Mouse (Mus musculus) limb, embryonic 11.5 days (tissue): Measurements from ENCODE around the gene Elmsan1. TPM values are rescaled to one million over a fixed set of nuclear protein-coding genes. Genes with fewer than 3 reads are reported as not detected.

Source experiments
- ATAC-seq: fragments of 200-750 bp; cut with Nextera tagmentation; 2 replicates; pipeline ENCODE4 v1.8.0; 2017; ENCODE audit warnings: low read depth; ENCODE audit not compliant: insufficient number of reproducible peaks, low FRiP score, low TSS enrichment
- DNase-seq: peaks from one replicate; pipeline ENCODE4 v3.0.0-alpha.2; 2015; ENCODE audit warnings: low spot score
- H3K27ac ChIP-seq: fragments of 300-500 bp; sonication (generic); replicated peaks from 2 replicates; pipeline ENCODE4 v1.5.1; 2014; ENCODE audit warnings: low read depth, mild to moderate bottlenecking, low read length
- H3K27me3 ChIP-seq: fragments of 300-500 bp; sonication (generic); 2 replicates; pipeline ENCODE4 v1.6.1; 2014; ENCODE audit warnings: mild to moderate bottlenecking, low read length, mixed read lengths; ENCODE audit not compliant: control insufficient read depth, insufficient read depth
- H3K36me3 ChIP-seq: fragments of 300-500 bp; sonication (generic); 2 replicates; pipeline ENCODE4 v1.6.1; 2014; ENCODE audit warnings: mild to moderate bottlenecking, low read length, moderate library complexity, mixed read lengths; ENCODE audit not compliant: control insufficient read depth, insufficient read depth
- H3K4me1 ChIP-seq: fragments of 300-500 bp; sonication (generic); 2 replicates; pipeline ENCODE4 v1.6.1; 2014; ENCODE audit warnings: low read length, mixed read lengths; ENCODE audit not compliant: control insufficient read depth, insufficient read depth
- H3K4me2 ChIP-seq: fragments of 300-500 bp; sonication (generic); 2 replicates; pipeline ENCODE4 v1.6.1; 2014; ENCODE audit warnings: low read depth, mild to moderate bottlenecking, moderate library complexity; ENCODE audit not compliant: severe bottlenecking
- H3K4me3 ChIP-seq: fragments of 300-500 bp; sonication (generic); 2 replicates; pipeline ENCODE4 v1.5.1; 2014; ENCODE audit warnings: low read depth, low read length
- H3K9ac ChIP-seq: fragments of 300-500 bp; sonication (generic); 2 replicates; pipeline ENCODE4 v1.6.1; 2014; ENCODE audit warnings: mild to moderate bottlenecking, low read length
- H3K9me3 ChIP-seq: fragments of 300-500 bp; sonication (generic); 2 replicates; pipeline ENCODE4 v1.6.1; 2016; ENCODE audit warnings: low read length; ENCODE audit not compliant: control insufficient read depth
- WGBS: fragments of 180-500 bp; shearing (Covaris S2); extraction: QIAGEN DNeasy Blood & Tissue Kit; methylation state at CpG from one replicate; pipeline ENCODE4 v1.1.7; 2014; 5-methylcytosine and 5-hydroxymethylcytosine counted together
- polyA plus RNA-seq: library from polyadenylated mRNA; unstranded; fragments of >200 nt; fragmentation: Nextera tagmentation; extraction: Ambion mirVana; gene quantifications from 2 replicates; pipeline ENCODE4 v1.2.1, GENCODE M21; 2014

Gene Elmsan1
- polyA plus RNA-seq, 1 experiment from 2014 or later, result 6.1 TPM

DNA sequence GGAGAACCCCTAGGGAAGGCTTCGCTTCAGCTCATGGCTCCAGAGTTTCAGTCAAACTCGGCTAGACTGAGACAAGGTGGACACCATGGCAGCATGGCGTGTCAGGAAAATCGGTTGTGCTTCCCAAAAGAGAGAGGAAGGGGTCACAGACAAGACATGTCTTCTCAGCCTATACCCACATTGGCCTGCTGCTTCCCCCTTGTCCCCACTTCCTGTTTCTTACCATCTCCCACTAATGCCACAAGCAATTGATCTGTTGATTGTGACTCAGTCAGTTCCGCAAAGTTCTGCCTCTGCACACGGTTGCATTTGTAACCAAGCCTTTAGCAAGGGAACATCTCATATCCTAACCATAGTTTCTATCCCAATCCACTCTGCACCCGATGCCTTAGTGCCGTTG, 88.8 kb downstream of the Elmsan1 start:
- no peak for DNase-seq
- Histone ChIP-seq H3K36me3 (peaks cover 2% of the 10 kb centered on the region; the same call in 1 of the 2 replicates), H3K4me3 (no peak overlapping the region), H3K4me2 (no peak overlapping the region), H3K9ac (no peak overlapping the region), H3K4me1 (no peaks in the 10 kb centered on the region), H3K27ac (no peak overlapping the region), H3K27me3 (no peaks in the 10 kb centered on the region), H3K9me3 (no peaks in the 10 kb centered on the region)
- ATAC-seq, result no peak
- WGBS, result 93% methylated on average over 8 of the region's 8 CpGs

DNA sequence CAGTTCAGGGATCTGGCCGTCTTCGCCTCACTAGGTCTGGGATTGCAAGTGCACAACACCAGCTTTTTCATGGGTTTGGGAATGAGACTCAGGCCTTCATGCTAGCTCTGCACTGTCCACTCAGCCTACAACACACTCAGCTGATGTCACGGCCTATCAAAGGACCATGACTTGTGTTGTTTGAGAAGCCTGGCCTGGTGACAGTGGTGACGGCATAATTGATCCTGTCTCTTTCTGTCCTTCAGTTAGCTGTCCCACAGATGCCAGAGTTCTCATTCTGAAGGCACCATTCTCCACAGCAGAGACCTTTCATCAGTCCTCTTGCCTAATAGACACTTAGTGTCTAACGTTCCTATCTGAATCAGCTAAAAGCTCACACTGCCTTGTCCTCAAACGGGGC, 90.1 kb downstream of the Elmsan1 start:
- Histone ChIP-seq H3K27ac (no peak overlapping the region), H3K36me3 (peaks cover 2% of the 10 kb centered on the region; the same call in 1 of the 2 replicates), H3K4me2 (no peak overlapping the region), H3K4me3 (no peak overlapping the region), H3K27me3 (no peaks in the 10 kb centered on the region), H3K4me1 (no peaks in the 10 kb centered on the region), H3K9ac (no peak overlapping the region), H3K9me3 (no peaks in the 10 kb centered on the region)
- 87% methylated on average over 6 of the region's 6 CpGs for WGBS
- ATAC-seq, result no peak
- no peak for DNase-seq

DNA sequence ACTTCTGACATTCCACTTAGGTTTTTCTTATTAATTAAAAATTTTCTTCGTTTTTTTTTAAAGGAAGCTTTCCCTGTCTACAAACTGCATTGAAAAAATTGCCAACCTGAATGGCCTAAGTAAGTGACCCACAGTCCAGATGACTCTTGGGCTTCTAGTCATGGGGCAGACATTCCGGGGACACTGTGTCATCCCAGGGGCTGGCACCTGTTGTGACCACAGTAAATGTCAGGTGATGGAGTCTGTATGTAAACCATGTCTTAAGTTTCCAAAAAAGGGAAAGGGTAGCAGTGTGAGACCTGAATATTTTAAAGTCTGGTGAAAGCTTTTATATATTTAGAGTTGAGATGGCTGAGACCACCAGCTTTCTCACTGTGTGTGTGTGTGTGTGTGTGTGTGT, 91.8 kb downstream of the Elmsan1 start:
- ATAC-seq (no peak), DNase-seq (no peak)
- H3K9ac ChIP-seq, result no peak overlapping the region
- 82% methylated on average over 2 of the region's 2 CpGs for WGBS
- H3K27ac ChIP-seq, result no peak overlapping the region
- H3K27me3 ChIP-seq, result no peaks in the 10 kb centered on the region
- no peak overlapping the region for H3K4me3 ChIP-seq
- H3K4me2 ChIP-seq, result no peak overlapping the region
- no peaks in the 10 kb centered on the region for H3K4me1 ChIP-seq
- H3K36me3 ChIP-seq, result peaks cover 2% of the 10 kb centered on the region; the same call in 1 of the 2 replicates
- no peaks in the 10 kb centered on the region for H3K9me3 ChIP-seq

DNA sequence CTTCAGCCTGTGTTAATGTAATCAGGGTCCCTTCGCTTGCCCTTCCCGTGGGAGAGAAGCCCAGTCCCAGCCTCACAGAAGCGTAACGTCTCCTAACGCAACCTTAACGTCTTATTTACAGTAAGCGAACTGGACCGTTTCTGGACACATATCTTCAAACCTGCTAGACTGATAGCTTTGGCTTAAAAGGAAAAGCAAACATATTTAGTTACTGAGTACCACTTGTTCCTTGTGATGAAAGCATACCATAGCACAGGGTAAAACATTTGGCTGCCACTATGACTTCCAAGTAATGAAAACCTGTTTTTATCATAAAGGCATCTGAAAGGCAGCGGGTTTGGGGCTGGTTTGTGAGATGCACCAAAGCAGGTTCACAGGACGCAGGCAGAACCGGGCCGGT, 92.8 kb downstream of the Elmsan1 start:
- WGBS, result 83% methylated on average over 12 of the region's 12 CpGs
- H3K27ac ChIP-seq, result no peak overlapping the region
- H3K4me2 ChIP-seq, result no peak overlapping the region
- no peaks in the 10 kb centered on the region for H3K4me1 ChIP-seq
- no peaks in the 10 kb centered on the region for H3K27me3 ChIP-seq
- DNase-seq (no peak), ATAC-seq (no peak)
- H3K9ac ChIP-seq, result no peak overlapping the region
- H3K9me3 ChIP-seq, result no peaks in the 10 kb centered on the region
- no peaks in the 10 kb centered on the region for H3K36me3 ChIP-seq
- no peak overlapping the region for H3K4me3 ChIP-seq

DNA sequence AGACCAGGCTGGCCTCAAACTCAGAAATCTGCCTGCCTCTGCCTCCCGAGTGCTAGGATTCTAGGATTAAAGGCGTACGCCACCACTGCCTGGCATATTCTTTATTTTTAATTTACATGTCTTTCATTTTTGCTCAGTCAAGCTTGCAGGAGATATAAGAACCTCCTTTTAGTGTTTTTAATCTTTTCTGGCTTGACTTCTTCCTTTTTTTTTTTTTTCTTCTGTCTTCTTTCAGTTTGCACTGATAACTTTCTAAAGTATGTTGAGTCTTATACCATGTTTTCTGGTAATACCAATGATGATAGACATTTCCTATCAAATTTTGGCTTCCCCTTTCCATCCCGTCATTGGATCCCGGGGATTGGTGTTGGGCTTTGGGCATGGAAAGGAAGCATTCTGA, 99.1 kb downstream of the Elmsan1 start:
- Histone ChIP-seq H3K9me3 (no peaks in the 10 kb centered on the region), H3K36me3 (no peaks in the 10 kb centered on the region), H3K4me3 (no peak overlapping the region), H3K27ac (no peak overlapping the region), H3K4me2 (no peak overlapping the region), H3K27me3 (no peaks in the 10 kb centered on the region), H3K9ac (no peak overlapping the region), H3K4me1 (0 out of 2 replicates have a peak, but pooled peaks cover 3% of the 10 kb centered on the region)
- WGBS, result 96% methylated on average over 5 of the region's 5 CpGs
- DNase-seq (no peak), ATAC-seq (no peak)

DNA sequence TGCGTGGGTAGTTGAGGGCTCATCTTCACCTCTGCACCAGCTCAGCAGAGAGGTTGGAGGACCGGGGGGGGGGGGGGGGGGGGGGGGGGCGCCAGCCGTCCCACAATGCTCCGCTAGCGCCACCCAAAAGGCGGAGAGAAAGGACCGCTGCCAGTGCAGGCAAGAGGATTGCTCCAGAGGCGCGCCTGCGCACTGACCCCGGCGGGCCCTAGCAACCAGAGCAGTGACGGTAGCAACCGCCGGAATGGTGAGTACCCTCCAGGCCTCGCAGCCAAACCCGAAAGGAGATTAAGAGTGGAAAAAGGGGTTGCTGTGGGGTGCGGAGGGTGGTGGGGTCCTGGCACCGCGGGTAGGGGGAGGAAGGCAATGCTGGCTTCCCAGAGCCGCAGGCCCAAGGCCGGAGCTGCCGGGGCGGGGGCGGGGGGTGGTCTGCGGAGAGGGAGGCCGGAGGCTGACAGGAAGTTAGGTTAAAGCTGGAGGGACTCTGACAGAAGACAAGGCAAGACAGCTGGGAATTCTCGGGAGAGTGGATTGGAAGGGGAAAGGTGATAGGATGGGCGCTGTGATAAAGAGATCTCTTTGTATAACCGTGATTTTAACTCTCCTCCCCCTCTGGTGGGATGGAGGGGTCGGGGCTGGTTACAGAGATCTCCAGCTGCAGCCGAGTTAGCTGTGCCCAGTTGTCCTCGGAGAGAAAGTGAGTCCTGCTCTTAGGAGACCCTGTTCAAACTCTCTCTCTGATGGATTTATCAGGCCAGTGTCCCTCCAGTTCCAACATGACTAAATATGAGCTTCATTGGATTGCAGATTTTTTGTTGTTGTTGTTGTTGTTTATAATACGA, 104.3 kb downstream of the Elmsan1 start, which contains the start of gene Dnal1:
TSS of gene Dnal1 (plus strand) at position 214 of the 842 bp plus-strand sequence.
- no peaks in the 10 kb centered on the region for H3K9me3 ChIP-seq
- no peaks in the 10 kb centered on the region for H3K27me3 ChIP-seq
- 0 out of 2 replicates have a peak, but pooled peaks cover 3% of the 10 kb centered on the region for H3K4me1 ChIP-seq
- H3K4me2 ChIP-seq, result peak within 1 kb of the TSS; percentile 65
- H3K4me3 ChIP-seq, result peak within 1 kb of the TSS; percentile 81
- 3% methylated on average over 30 of the region's 35 CpGs for WGBS
- ATAC-seq (peak; percentile 92), DNase-seq (peak; percentile 94)
- no peaks in the 10 kb centered on the region for H3K36me3 ChIP-seq
- peak within 1 kb of the TSS; percentile 68 for H3K9ac ChIP-seq
- H3K27ac ChIP-seq, result no peak within 1 kb of the TSS

DNA sequence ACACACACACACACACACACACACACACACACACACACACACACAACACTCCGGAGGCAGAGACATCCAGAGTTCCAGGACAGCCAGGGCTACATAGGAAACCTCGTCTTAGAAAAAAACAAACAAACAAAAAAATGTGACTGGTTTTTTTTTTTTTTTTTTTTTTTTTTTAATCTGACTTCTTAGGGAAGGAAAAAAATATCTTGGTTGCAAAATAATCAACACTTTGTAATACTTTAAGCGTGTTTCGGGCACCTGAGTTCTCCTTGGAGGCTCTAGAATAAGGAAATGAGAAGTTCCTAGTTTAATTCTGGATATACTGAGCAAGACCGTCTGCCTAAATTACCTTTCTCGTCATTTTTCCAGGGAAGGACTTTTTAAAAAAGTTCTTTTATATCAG, 105.0 kb downstream of the Elmsan1 start:
- no peak for ATAC-seq
- DNase-seq, result no peak
- Histone ChIP-seq H3K9ac (no peak overlapping the region), H3K4me1 (0 out of 2 replicates have a peak, but pooled peaks cover 3% of the 10 kb centered on the region), H3K36me3 (no peaks in the 10 kb centered on the region), H3K4me2 (no peak overlapping the region), H3K9me3 (no peaks in the 10 kb centered on the region), H3K27ac (no peak overlapping the region), H3K27me3 (no peaks in the 10 kb centered on the region), H3K4me3 (no peak overlapping the region)
- WGBS, result 52% methylated on average over 6 of the region's 6 CpGs

DNA sequence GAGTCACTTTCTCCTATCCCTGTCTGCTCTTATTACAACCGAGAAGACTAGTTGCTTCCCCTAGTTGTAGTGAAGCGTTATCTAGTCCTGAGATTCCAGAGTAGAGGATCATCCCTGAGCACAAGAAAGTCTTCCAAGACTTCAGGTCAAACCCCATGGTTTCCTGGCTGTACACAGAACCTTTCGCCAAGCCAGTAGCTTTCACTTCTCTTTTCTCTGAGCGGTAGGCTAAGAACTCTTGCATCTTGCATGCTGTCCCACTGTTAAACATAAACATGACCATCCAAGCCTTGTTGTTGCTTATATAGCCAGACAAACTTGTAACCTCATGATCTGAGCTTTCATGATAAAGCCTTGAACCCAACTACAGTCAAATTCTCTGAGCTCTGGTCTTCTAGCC, 107.9 kb downstream of the Elmsan1 start:
- Histone ChIP-seq H3K9me3 (no peaks in the 10 kb centered on the region), H3K27me3 (no peaks in the 10 kb centered on the region), H3K4me2 (no peak overlapping the region), H3K4me3 (no peak overlapping the region), H3K4me1 (0 out of 2 replicates have a peak, but pooled peaks cover 3% of the 10 kb centered on the region), H3K27ac (no peak overlapping the region), H3K9ac (no peak overlapping the region), H3K36me3 (no peaks in the 10 kb centered on the region)
- no peak for ATAC-seq
- no peak for DNase-seq
- 91% methylated on average over 4 of the region's 4 CpGs for WGBS
